Mouse (Mus musculus) ES-Bruce4 (cell line): Measurements from ENCODE around the gene Hoxd8. TPM values are rescaled to one million over a fixed set of nuclear protein-coding genes. Genes with fewer than 3 reads are reported as not detected.
A peak's percentile ranks its signal among the peaks of the same experiment; 100 is the strongest.

Experiments used
- H3K27ac ChIP-seq: 2 replicates; pipeline ENCODE4 v1.5.1; 2012; ENCODE audit warnings: low read length, inconsistent platforms; ENCODE audit not compliant: insufficient read depth
- H3K27me3 ChIP-seq: 2 replicates; pipeline ENCODE4 v1.6.1; 2012; ENCODE audit warnings: mild to moderate bottlenecking, low read length, inconsistent platforms; ENCODE audit not compliant: control insufficient read depth, poor library complexity, insufficient read depth, severe bottlenecking
- H3K36me3 ChIP-seq: 2 replicates; pipeline ENCODE4 v1.6.1; 2012; ENCODE audit warnings: inconsistent platforms, mild to moderate bottlenecking, low read length, moderate library complexity; ENCODE audit not compliant: control insufficient read depth, poor library complexity, insufficient read depth, severe bottlenecking
- H3K4me1 ChIP-seq: one replicate; pipeline ENCODE4 v1.8.1; 2011; ENCODE audit warnings: low read length; ENCODE audit not compliant: control insufficient read depth, insufficient read depth
- H3K4me3 ChIP-seq: 2 replicates; pipeline ENCODE4 v1.5.1; 2011; ENCODE audit warnings: low read depth, mild to moderate bottlenecking, low read length
- H3K9ac ChIP-seq: 2 replicates; pipeline ENCODE4 v1.6.1; 2012; ENCODE audit warnings: low read depth, mild to moderate bottlenecking, inconsistent platforms; ENCODE audit not compliant: poor library complexity, severe bottlenecking
- H3K9me3 ChIP-seq: replicated peaks from 2 replicates; pipeline ENCODE4 v1.6.1; 2012; ENCODE audit warnings: mild to moderate bottlenecking, low read length, inconsistent platforms; ENCODE audit not compliant: control insufficient read depth, poor library complexity, insufficient read depth, severe bottlenecking
- CTCF ChIP-seq: IDR thresholded peaks from one replicate; pipeline ENCODE4 v1.8.1; 2011; ENCODE audit warnings: low read depth, low read length
- EP300 ChIP-seq: IDR thresholded peaks from 2 replicates; pipeline ENCODE4 v1.6.1; 2011; ENCODE audit warnings: low read depth, low read length; ENCODE audit not compliant: insufficient read depth
- POLR2A ChIP-seq: IDR thresholded peaks from one replicate; pipeline ENCODE4 v1.8.1; 2011; ENCODE audit warnings: low read length; ENCODE audit not compliant: insufficient read depth
- polyA plus RNA-seq: library from polyadenylated mRNA; stranded (reverse); fragments of >200 nt; gene quantifications from 2 replicates; pipeline ENCODE4 v1.2.4, GENCODE M21; 2011; ENCODE audit warnings: low read depth; ENCODE audit not compliant: missing spikeins, insufficient read depth, insufficient read length

Hoxd8 gene
- polyA plus RNA-seq, 1 experiment, result 2.1 TPM

DNA sequence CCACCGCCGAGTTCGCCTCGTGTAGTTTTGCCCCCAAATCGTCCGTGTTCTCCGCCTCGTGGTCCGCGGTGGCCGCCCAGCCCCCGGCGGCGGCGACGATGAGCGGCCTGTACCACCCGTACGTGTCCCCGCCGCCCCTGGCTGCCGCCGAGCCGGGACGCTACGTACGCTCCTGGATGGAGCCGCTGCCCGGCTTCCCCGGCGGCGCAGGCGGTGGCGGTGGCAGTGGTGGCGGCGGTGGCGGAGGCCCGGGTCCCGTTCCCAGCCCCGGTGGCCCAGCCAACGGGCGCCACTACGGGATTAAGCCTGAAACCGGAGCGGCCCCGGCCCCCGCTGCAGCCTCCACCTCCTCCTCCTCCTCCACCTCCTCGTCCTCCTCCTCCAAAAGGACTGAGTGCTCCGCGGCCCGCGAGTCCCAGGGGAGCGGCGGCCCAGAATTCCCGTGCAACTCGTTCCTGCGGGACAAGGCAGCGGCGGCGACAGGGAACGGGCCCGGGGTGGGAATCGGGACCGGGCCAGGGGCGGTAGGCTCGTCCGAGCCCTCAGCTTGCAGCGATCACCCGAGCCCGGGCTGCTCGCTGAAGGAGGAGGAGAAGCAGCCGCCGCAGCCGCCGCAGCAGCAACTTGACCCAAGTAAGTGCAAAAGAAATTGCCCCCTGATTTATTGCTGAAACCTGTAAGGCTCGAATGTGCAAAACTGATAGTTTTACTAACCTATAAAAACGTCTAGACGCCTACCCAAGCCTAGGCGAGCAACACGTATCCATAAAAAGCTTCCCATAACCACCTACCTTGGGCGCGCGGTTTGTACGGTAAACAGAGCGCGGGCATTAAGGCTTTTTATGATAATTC is 6.0 kb upstream of the Hoxd8 start:
- H3K4me3 ChIP-seq, result peak overlapping the region; percentile 54
- no peaks in the 10 kb centered on the region for H3K36me3 ChIP-seq
- H3K4me1 ChIP-seq, result no peaks in the 10 kb centered on the region
- no peaks in the 10 kb centered on the region for H3K9me3 ChIP-seq
- no peak overlapping the region for H3K27ac ChIP-seq
- TF ChIP-seq POLR2A (no peak), EP300 (no peak), CTCF (no peak)
- peaks cover 56% of the 10 kb centered on the region for H3K27me3 ChIP-seq
- H3K9ac ChIP-seq, result peak overlapping the region; percentile 59

DNA sequence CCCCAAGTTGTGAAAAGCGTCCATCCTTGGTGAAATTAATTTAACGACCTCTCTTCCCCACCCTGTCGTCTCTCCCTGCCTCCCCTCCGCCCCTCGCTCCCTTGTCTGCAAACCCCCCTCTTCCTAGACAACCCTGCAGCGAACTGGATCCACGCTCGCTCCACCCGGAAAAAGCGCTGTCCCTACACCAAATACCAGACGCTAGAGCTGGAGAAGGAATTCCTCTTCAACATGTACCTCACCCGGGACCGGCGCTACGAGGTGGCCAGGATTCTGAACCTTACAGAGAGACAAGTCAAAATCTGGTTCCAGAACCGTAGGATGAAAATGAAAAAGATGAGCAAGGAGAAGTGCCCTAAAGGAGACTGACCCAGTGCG is 5.4 kb upstream of the Hoxd8 start:
- Histone ChIP-seq H3K36me3 (no peaks in the 10 kb centered on the region), H3K4me1 (no peaks in the 10 kb centered on the region), H3K4me3 (no peak overlapping the region), H3K27ac (no peak overlapping the region), H3K9me3 (no peaks in the 10 kb centered on the region), H3K9ac (no peak overlapping the region), H3K27me3 (peaks cover 56% of the 10 kb centered on the region)
- TF ChIP-seq EP300, result no peak
- no peak for TF ChIP-seq POLR2A
- no peak for TF ChIP-seq CTCF

- H3K27me3 ChIP-seq, result peaks cover 64% of the 10 kb centered on the region
- no peaks in the 10 kb centered on the region for H3K9me3 ChIP-seq
- no peak overlapping the region for H3K27ac ChIP-seq
- H3K4me1 ChIP-seq, result no peaks in the 10 kb centered on the region
- no peaks in the 10 kb centered on the region for H3K36me3 ChIP-seq
- H3K9ac ChIP-seq, result no peak overlapping the region
- H3K4me3 ChIP-seq, result no peak overlapping the region
- TF ChIP-seq POLR2A (no peak), EP300 (no peak), CTCF (no peak)
Observed at GRCm38 (mm10) chr2:74699664-74700545, 4.5 kb upstream of the Hoxd8 start.

DNA sequence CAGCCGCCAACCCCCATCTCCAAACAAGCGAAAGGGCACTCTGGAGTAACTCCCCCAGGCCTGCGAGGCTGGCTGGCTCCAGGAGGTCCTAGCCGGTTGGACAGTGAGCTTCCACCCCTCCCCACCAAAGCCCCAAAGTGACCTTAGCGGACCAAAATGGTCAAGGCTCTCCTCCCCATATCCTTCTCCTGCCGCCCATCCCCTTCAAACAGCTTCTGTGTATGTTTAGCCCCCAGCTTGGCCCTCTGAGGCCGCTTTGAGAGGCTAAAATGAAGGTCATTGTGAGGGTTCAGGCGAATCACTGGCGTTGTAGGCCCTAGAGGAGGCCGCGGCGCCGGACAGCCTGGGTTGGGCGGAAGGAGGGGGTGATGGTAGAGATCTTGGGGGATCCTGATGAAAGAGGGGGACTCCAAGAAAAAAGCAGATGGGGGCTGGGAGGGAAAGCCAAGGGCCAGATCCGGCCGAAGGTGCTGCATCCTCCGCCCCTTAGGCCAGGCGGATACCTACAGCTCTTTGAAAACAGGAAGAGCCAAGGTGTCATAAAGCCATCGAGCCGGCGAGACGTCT is 3.8 kb upstream of the Hoxd8 start:
- Histone ChIP-seq H3K9ac (no peak overlapping the region), H3K9me3 (no peaks in the 10 kb centered on the region), H3K27me3 (peaks cover 64% of the 10 kb centered on the region), H3K4me3 (no peak overlapping the region), H3K27ac (no peak overlapping the region), H3K4me1 (no peaks in the 10 kb centered on the region), H3K36me3 (no peaks in the 10 kb centered on the region)
- no peak for TF ChIP-seq CTCF
- no peak for TF ChIP-seq EP300
- no peak for TF ChIP-seq POLR2A

DNA sequence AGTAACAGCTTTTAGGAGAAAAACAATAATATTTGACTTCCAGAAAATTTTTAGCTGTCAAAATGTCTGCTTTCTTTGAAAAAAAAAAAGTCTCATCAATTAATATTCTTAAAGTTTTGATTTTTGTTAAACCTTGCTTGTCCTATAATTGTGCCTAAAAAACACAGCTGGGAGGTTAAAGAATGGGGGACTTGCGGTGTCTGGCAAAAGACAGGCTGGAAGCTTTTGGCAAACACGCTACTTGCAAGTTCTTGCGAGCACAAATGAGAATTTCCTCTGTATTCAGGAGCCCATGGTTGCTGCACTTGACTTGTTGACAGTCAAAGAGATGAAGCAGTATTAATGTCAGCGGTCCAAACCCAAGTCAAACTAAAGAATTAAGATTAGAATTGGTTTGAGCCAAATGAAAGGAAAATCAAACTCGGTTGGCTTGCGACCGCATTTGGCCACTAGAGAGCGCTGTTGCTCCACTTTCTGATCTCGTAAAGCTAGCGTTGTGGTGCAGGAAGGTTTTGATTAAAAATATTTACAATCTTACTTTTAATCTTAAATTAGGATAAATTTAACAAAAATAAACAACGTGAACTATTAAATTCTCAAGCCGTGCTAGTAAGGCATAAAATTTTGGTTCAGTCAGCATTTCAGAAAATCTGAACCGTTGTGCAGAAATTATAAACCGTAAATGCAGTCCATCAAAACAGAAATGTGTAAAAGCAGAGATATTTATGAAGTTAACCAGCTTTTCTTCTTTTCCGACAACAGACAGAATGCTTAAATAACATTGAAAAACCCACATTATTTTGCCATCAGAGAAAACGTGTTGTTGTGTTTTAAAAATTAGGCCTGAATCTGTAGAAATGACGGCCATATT is 2.2 kb upstream of the Hoxd8 start:
- Histone ChIP-seq H3K36me3 (no peaks in the 10 kb centered on the region), H3K27me3 (peaks cover 65% of the 10 kb centered on the region), H3K4me3 (no peak overlapping the region), H3K4me1 (no peaks in the 10 kb centered on the region), H3K9me3 (no peaks in the 10 kb centered on the region), H3K9ac (no peak overlapping the region), H3K27ac (no peak overlapping the region)
- no peak for TF ChIP-seq POLR2A
- peak; percentile 80 for TF ChIP-seq CTCF
